Mouse (Mus musculus): ENCODE results near the gene Itpr3.

- TF ChIP-seq POLR2A (IDR thresholded peaks at IDR 0.05; ENCODE audit: borderline replicate concordance, extremely low read depth, low read depth, low read length) (no peak), CTCF (IDR thresholded peaks at IDR 0.05; ENCODE audit: insufficient read depth, low read length) (no peak)
Measured at GRCm38 (mm10) chr17:27032328-27032727, 24.8 kb upstream of the Itpr3 start.

Data from lung, adult 2 months (tissue).